Mouse (Mus musculus) limb, embryonic 12.5 days (tissue): Measurements from ENCODE around the gene Slamf9. TPM values are rescaled to one million over a fixed set of nuclear protein-coding genes. Genes with fewer than 3 reads are reported as not detected.

Experiments used
- ATAC-seq: fragments of 200-750 bp; cut with Nextera tagmentation; 2 replicates; pipeline ENCODE4 v1.8.0; 2017; ENCODE audit warnings: low read depth, moderate TSS enrichment; ENCODE audit not compliant: insufficient number of reproducible peaks, insufficient read depth, low FRiP score, low TSS enrichment
- H3K27ac ChIP-seq: fragments of 300-500 bp; sonication (generic); 2 replicates; pipeline ENCODE4 v1.5.1; 2016; ENCODE audit warnings: mild to moderate bottlenecking, moderate library complexity
- H3K27me3 ChIP-seq: fragments of 300-500 bp; sonication (generic); 2 replicates; pipeline ENCODE4 v1.6.1; 2016; ENCODE audit warnings: mild to moderate bottlenecking, moderate library complexity
- H3K36me3 ChIP-seq: fragments of 300-500 bp; sonication (generic); 2 replicates; pipeline ENCODE4 v1.6.1; 2016; ENCODE audit warnings: mild to moderate bottlenecking, moderate library complexity
- H3K4me1 ChIP-seq: fragments of 300-500 bp; sonication (generic); replicated peaks from 2 replicates; pipeline ENCODE4 v1.6.1; 2016
- H3K4me2 ChIP-seq: fragments of 300-500 bp; sonication (generic); 2 replicates; pipeline ENCODE4 v1.6.1; 2016; ENCODE audit warnings: mild to moderate bottlenecking, moderate library complexity
- H3K4me3 ChIP-seq: fragments of 300-500 bp; sonication (generic); replicated peaks from 2 replicates; pipeline ENCODE4 v1.5.1; 2016; ENCODE audit warnings: mild to moderate bottlenecking
- H3K9ac ChIP-seq: fragments of 300-500 bp; sonication (generic); replicated peaks from 2 replicates; pipeline ENCODE4 v1.6.1; 2016; ENCODE audit warnings: mild to moderate bottlenecking, moderate library complexity
- H3K9me3 ChIP-seq: fragments of 300-500 bp; sonication (generic); 2 replicates; pipeline ENCODE4 v1.6.1; 2016; ENCODE audit warnings: mild to moderate bottlenecking, moderate library complexity
- WGBS: fragments of 180-500 bp; shearing (Covaris S2); methylation state at CpG from one replicate; pipeline ENCODE4 v1.1.7; 2016; 5-methylcytosine and 5-hydroxymethylcytosine counted together
- polyA plus RNA-seq: library from polyadenylated mRNA; unstranded; fragments of >200 nt; fragmentation: Nextera tagmentation; extraction: Ambion mirVana; gene quantifications from 2 replicates; pipeline ENCODE4 v1.2.1, GENCODE M21; 2016

Gene Slamf9
- polyA plus RNA-seq, 1 experiment from 2014 or later, result 0.21 TPM

DNA sequence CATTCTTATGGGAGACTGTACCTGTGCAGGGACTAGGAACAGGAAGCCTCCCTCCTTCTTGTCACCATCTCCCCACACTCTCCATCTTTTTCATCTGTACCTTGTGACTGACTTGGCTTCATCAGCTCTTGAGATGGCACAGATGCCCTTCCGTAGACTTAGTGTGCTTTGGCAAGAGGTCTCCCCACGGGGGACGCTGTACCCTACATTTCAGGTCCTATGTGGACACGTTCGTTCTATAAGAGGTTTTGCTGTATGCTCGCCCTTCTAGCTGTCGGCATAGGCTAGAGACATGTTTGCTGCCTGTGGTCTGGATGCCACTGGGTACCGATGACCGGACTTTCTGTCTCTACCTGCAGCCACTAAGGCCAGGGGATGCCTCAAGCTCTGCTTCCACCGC lies 52.3 kb downstream of the Slamf9 start:
- H3K4me1 ChIP-seq, result peaks cover 43% of the 10 kb centered on the region
- no peak overlapping the region for H3K27ac ChIP-seq
- 95% methylated on average over 10 of the region's 10 CpGs for WGBS
- ATAC-seq, result no peak
- H3K27me3 ChIP-seq, result peaks cover 21% of the 10 kb centered on the region; the same call in 1 of the 2 replicates
- no peaks in the 10 kb centered on the region for H3K36me3 ChIP-seq
- H3K9me3 ChIP-seq, result no peaks in the 10 kb centered on the region
- no peak overlapping the region for H3K4me3 ChIP-seq
- H3K4me2 ChIP-seq, result no peak overlapping the region
- no peak overlapping the region for H3K9ac ChIP-seq

Other genes starting within 250 kb of the Slamf9 start
- not detected in 2 replicates for gene Atp1a4, start 216.9 kb upstream of the Slamf9 start, polyA plus RNA-seq
- gene Igsf8, start 213.7 kb upstream of the Slamf9 start, polyA plus RNA-seq, result 44.1 and 45.9 TPM in 2 replicates
- gene Atp1a2, start 177.3 kb upstream of the Slamf9 start, polyA plus RNA-seq, result 5.1 and 5.4 TPM in 2 replicates
- gene Kcnj9, start 146.0 kb upstream of the Slamf9 start, polyA plus RNA-seq, result not detected in 2 replicates
- gene Kcnj10, start 134.1 kb upstream of the Slamf9 start, polyA plus RNA-seq, result 0.04 and 0.05 TPM in 2 replicates
- gene Pigm, start 98.8 kb upstream of the Slamf9 start, polyA plus RNA-seq, result 9.3 and 9.8 TPM in 2 replicates
- gene Igsf9, start 6.4 kb downstream of the Slamf9 start, polyA plus RNA-seq, result 69.7 and 70.5 TPM in 2 replicates
- 66.4 and 74.9 TPM in 2 replicates for gene Tagln2, start 24.7 kb downstream of the Slamf9 start, polyA plus RNA-seq
- 1.1 and 1.2 TPM in 2 replicates for gene Cfap45, start 45.4 kb downstream of the Slamf9 start, polyA plus RNA-seq
- 0.18 TPM in 1 of 2 replicates, not detected in the other for gene Vsig8, start 80.6 kb downstream of the Slamf9 start, polyA plus RNA-seq
- gene Slamf8, start 115.2 kb downstream of the Slamf9 start, polyA plus RNA-seq, result 0.17 TPM in 1 of 2 replicates, not detected in the other
- 0.64 and 1.2 TPM in 2 replicates for gene Fcrl6, start 127.2 kb downstream of the Slamf9 start, polyA plus RNA-seq
- gene Dusp23, start 157.6 kb downstream of the Slamf9 start, polyA plus RNA-seq, result 9.5 and 9.6 TPM in 2 replicates
- gene Crp, start 222.7 kb downstream of the Slamf9 start, polyA plus RNA-seq, result not detected in 2 replicates